ENCODE assay signal across 13 mouse cellular contexts in the genomic region with DNA sequence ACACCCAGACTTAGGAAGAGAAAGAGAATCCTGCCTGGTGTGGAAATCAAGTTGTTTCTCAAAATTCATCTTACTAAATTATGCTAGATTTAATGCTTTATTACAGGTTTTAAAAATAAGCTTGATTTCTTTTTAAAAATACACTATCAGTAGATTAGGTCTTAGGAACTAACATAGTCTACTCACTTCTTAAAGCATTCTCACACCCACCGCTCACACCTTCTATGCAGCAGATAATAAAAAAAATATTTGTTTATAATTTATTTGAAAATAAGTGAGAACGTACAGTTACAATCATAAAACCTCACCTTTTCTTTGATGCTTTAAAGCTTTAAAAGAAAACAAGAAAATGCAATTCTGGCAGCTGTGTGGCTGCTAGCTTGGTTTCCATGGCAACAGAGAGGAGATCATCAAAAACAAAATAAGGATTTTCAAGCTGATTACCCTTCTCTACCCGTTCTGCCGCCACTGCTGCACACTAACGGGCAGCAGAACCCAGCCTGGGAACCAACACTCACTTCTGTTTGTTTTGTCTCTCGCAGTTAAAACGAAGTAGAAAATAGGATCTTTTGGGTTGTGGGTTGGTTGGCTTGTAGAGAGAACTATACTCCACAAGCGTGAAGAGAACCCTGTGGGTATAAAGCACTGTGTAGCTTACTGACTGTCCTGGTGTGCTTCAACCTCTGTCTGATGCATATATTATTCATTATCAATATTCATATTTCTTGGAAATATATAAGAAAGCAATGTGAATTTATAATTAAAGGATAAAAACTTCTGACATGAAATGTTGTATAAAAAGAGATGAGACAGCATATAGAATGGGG. TPM values are rescaled to one million over a fixed set of nuclear protein-coding genes. Genes with fewer than 3 reads are reported as not detected.
DNase-seq lines count a peak whose midpoint lies in the region; ATAC-seq lines count a peak whose summit lies in the region.
"Had no signal": no experiment of that assay in that cellular context is flagged by ENCODE, and none has a peak within 500 bp of the region (broad histone marks: within the 10 kb centered on the region; RNA-seq: fewer than 3 reads in every experiment).

No protein-coding gene starts in this region.

- no peaks in the 10 kb centered on the region for H3K36me3 ChIP-seq in hindbrain, embryonic 12.5 days
- H3K36me3 ChIP-seq in neural tube, embryonic 14.5 days (ENCODE audit: control insufficient read depth, insufficient read depth, low read length), result no peaks in the 10 kb centered on the region
- H3K36me3 ChIP-seq: kidney, embryonic 15.5 days had no signal

- peak; percentile 12 for DNase-seq in layer of hippocampus, adult 9-11 months
- no peak for DNase-seq in layer of hippocampus, adult 9-10 months (ENCODE audit: low spot score)
- no peak for DNase-seq in kidney, adult 18-20 months
- no peak for DNase-seq in heart, adult 18-20 months
- no peak for DNase-seq in kidney, adult 11 months
- DNase-seq: adrenal gland, postnatal 14 days; gastrocnemius, postnatal 36 days had no signal

- WGBS in hindbrain, embryonic 12.5 days, result 39% methylated on average over 8 of the region's 8 CpGs
- WGBS in neural tube, embryonic 14.5 days, result 30% methylated on average over 8 of the region's 8 CpGs

- no peak overlapping the region for H3K27ac ChIP-seq in hindbrain, embryonic 12.5 days
- H3K27ac ChIP-seq in neural tube, embryonic 14.5 days (ENCODE audit: low read depth, low read length), result no peak overlapping the region
- H3K27ac ChIP-seq: kidney, embryonic 15.5 days; liver, embryonic 14.5 days had no signal

- peak overlapping the region; percentile 25; the same call in 1 of the 2 replicates for H3K4me2 ChIP-seq in hindbrain, embryonic 12.5 days (replicated peaks)
- no peak overlapping the region for H3K4me2 ChIP-seq in neural tube, embryonic 14.5 days (ENCODE audit: low read depth, low read length)
- H3K4me2 ChIP-seq: kidney, embryonic 15.5 days had no signal

- H3K9ac ChIP-seq in hindbrain, embryonic 12.5 days, result no peak overlapping the region
- H3K9ac ChIP-seq in neural tube, embryonic 14.5 days (replicated peaks; ENCODE audit: low read depth, low read length), result no peak overlapping the region
- H3K9ac ChIP-seq: kidney, embryonic 15.5 days; liver, embryonic 14.5 days had no signal

- H3K27me3 ChIP-seq in hindbrain, embryonic 12.5 days, result no peaks in the 10 kb centered on the region
- no peaks in the 10 kb centered on the region for H3K27me3 ChIP-seq in neural tube, embryonic 14.5 days (ENCODE audit: control insufficient read depth, insufficient read depth, low read length)
- H3K27me3 ChIP-seq: CH12.LX; kidney, embryonic 15.5 days had no signal

- no peaks in the 10 kb centered on the region for H3K4me1 ChIP-seq in hindbrain, embryonic 12.5 days
- H3K4me1 ChIP-seq in neural tube, embryonic 14.5 days (ENCODE audit: control insufficient read depth, insufficient read depth, low read length), result no peaks in the 10 kb centered on the region
- H3K4me1 ChIP-seq: kidney, embryonic 15.5 days had no signal

- ATAC-seq in activated CD4-positive, CD25-positive, alpha-beta regulatory T cell, adult 4 months, result peak; percentile 19
- peak; percentile 78 for ATAC-seq in hindbrain, embryonic 12.5 days (ENCODE audit: low FRiP score)
- ATAC-seq in neural tube, embryonic 14.5 days (ENCODE audit: low read depth), result peak; percentile 74

- no peak overlapping the region for H3K4me3 ChIP-seq in hindbrain, embryonic 12.5 days
- no peak overlapping the region for H3K4me3 ChIP-seq in neural tube, embryonic 14.5 days (ENCODE audit: low read depth, low read length)
- H3K4me3 ChIP-seq: kidney, embryonic 15.5 days had no signal

- H3K9me3 ChIP-seq in hindbrain, embryonic 12.5 days (replicated peaks), result no peaks in the 10 kb centered on the region
- no peaks in the 10 kb centered on the region for H3K9me3 ChIP-seq in neural tube, embryonic 14.5 days (ENCODE audit: control insufficient read depth, low read length)
- H3K9me3 ChIP-seq: kidney, embryonic 15.5 days had no signal

RNA-seq across cellular contexts. Expression of gene Pgap1, which starts 21.1 kb away (rescaled TPM):
- 1 to 10 TPM; 7.4 to 8.5 TPM for polyA plus RNA-seq in activated CD4-positive, CD25-positive, alpha-beta regulatory T cell, adult 4 months (2017; shearing (Covaris generic))
- 17.9 and 18.3 TPM in 2 replicates for polyA plus RNA-seq in hindbrain, embryonic 12.5 days (2016; fragmentation: Nextera tagmentation; extraction: Ambion mirVana)
- polyA plus RNA-seq in neural tube, embryonic 14.5 days (2014; fragmentation: Nextera tagmentation; extraction: Ambion mirVana), result 33.7 and 55.3 TPM in 2 replicates
- total RNA-seq in heart, adult 18-20 months (2021), result 1 to 10 TPM; 4.4 to 6.0 TPM

Comparison
In these comparisons a context has a peak if more than half of its experiments do, and no peak if none do; other contexts are left out.
1. ATAC-seq: peak in every context shown above with its lines; median percentile 78 in hindbrain, embryonic 12.5 days; 74 in neural tube, embryonic 14.5 days; 19 in activated CD4-positive, CD25-positive, alpha-beta regulatory T cell, adult 4 months.